Mouse (Mus musculus) embryonic facial prominence, embryonic 10.5 days (tissue): ENCODE measurements around the gene Olfr94. TPM values are rescaled to one million over a fixed set of nuclear protein-coding genes. Genes with fewer than 3 reads are reported as not detected.
A peak's percentile ranks its signal among the peaks of the same experiment; 100 is the strongest.

Experiments
- DNase-seq: peaks from one replicate; pipeline ENCODE4 v3.0.0-alpha.2; 2017; ENCODE audit warnings: low spot score
- H3K27ac ChIP-seq: fragments of 300-500 bp; sonication (generic); replicated peaks from 2 replicates; pipeline ENCODE4 v1.5.1; 2016; ENCODE audit warnings: mild to moderate bottlenecking
- H3K27me3 ChIP-seq: fragments of 300-500 bp; sonication (generic); replicated peaks from 2 replicates; pipeline ENCODE4 v1.6.1; 2016; ENCODE audit warnings: low read depth, mild to moderate bottlenecking; ENCODE audit not compliant: poor library complexity, severe bottlenecking
- H3K36me3 ChIP-seq: fragments of 300-500 bp; sonication (generic); replicated peaks from 2 replicates; pipeline ENCODE4 v1.6.1; 2016; ENCODE audit warnings: mild to moderate bottlenecking, moderate library complexity
- H3K4me1 ChIP-seq: fragments of 300-500 bp; sonication (generic); 2 replicates; pipeline ENCODE4 v1.6.1; 2016
- H3K4me3 ChIP-seq: fragments of 300-500 bp; sonication (generic); 2 replicates; pipeline ENCODE4 v1.5.1; 2016; ENCODE audit warnings: mild to moderate bottlenecking, moderate library complexity
- H3K9me3 ChIP-seq: fragments of 300-500 bp; sonication (generic); 2 replicates; pipeline ENCODE4 v1.6.1; 2016; ENCODE audit warnings: mild to moderate bottlenecking
- WGBS: fragments of 180-500 bp; shearing (Covaris S2); methylation state at CpG from one replicate; pipeline ENCODE4 v1.1.7; 2016; 5-methylcytosine and 5-hydroxymethylcytosine counted together
- polyA plus RNA-seq: library from polyadenylated mRNA; unstranded; fragments of >200 nt; fragmentation: Nextera tagmentation; extraction: Ambion mirVana; gene quantifications from 2 replicates; pipeline ENCODE4 v1.2.1, GENCODE M21; 2016

Gene Olfr94
- polyA plus RNA-seq, 1 experiment from 2014 or later: not detected

DNA sequence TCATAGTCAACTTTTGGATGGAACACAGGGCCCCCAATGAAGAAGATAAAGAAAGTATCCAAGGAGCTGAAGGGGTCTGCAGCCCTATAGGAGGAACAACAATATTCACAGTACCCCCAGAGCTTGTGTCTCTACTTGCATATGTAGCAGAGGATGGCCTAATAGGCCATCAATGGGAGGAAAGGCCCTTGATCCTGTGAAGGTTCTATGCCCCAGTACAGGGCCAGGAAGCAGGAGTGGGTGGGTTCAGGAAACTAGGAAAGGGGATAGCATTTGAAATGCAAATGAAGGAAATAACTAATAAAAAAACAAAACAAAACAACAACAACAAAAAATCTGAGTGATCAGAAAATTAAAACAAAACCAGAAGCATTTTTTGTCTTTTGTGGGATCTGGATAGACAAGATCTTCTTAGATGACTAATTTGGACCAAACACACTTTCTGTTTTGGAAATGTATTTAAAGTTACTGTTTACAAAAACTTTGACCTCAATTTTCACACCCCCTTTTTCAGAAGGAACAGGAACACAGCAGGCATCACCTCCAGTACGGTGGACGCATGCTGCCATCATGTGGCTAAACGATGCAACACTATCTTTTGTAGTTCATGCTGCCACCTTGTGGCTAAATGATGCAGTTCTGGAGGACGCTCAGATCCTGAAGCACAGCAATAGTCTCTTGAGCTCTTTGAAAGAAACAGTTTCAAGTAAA is 2.6 kb upstream of the Olfr94 start:
- no peaks in the 10 kb centered on the region for H3K4me1 ChIP-seq
- H3K9me3 ChIP-seq: no peaks in the 10 kb centered on the region
- H3K27ac ChIP-seq: no peak overlapping the region
- no peak overlapping the region for H3K4me3 ChIP-seq
- H3K36me3 ChIP-seq: no peaks in the 10 kb centered on the region
- peaks cover 11% of the 10 kb centered on the region for H3K27me3 ChIP-seq
- WGBS: under 1% methylated on average over 4 of the region's 4 CpGs
- DNase-seq: peak; percentile 76

- Histone ChIP-seq H3K4me1 (peaks cover 13% of the 10 kb centered on the region), H3K27ac (no peak overlapping the region; the same call in 1 of the 2 replicates), H3K27me3 (peaks cover 47% of the 10 kb centered on the region), H3K9me3 (no peaks in the 10 kb centered on the region), H3K4me3 (peak overlapping the region; percentile 72), H3K36me3 (no peaks in the 10 kb centered on the region)
- DNase-seq: peak; percentile 78
- under 1% methylated on average over 77 of the region's 77 CpGs for WGBS
Measured at GRCm38 (mm10) chr17:37196845-37197724, 3.7 kb downstream of the Olfr94 start.

- H3K27me3 ChIP-seq: peaks cover 47% of the 10 kb centered on the region
- no peak overlapping the region for H3K27ac ChIP-seq
- WGBS: 94% methylated on average over 5 of the region's 5 CpGs
- peaks cover 13% of the 10 kb centered on the region for H3K4me1 ChIP-seq
- no peaks in the 10 kb centered on the region for H3K9me3 ChIP-seq
- DNase-seq: no peak
- H3K36me3 ChIP-seq: no peaks in the 10 kb centered on the region
- H3K4me3 ChIP-seq: no peak overlapping the region
Measured at GRCm38 (mm10) chr17:37194782-37195181, 6.0 kb downstream of the Olfr94 start.

DNA sequence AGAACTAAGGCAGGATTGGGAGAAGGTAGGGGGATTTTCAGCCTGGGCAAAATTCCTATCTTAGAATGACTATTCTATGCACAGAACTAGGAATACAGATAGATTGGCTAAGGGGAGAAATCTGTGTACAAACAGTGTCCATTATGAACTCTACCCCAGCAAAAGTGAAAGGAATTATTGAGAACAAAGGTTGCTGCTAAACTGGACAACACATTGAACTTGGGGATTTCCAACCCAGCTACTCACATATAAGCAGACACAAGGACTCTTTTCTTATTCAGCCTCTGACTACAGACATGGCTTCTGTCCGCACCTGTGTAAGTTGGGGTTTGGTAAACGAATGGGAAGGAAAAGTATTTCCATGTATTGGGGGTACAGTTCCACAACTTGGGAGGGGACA is 7.1 kb downstream of the Olfr94 start, which contains the start of gene Ubd:
TSS of gene Ubd (plus strand) at position 237 of the 400 bp plus-strand sequence.
- Histone ChIP-seq H3K27me3 (peaks cover 39% of the 10 kb centered on the region), H3K9me3 (no peaks in the 10 kb centered on the region), H3K36me3 (no peaks in the 10 kb centered on the region), H3K4me3 (no peak within 1 kb of the TSS), H3K27ac (no peak within 1 kb of the TSS), H3K4me1 (peaks cover 13% of the 10 kb centered on the region)
- 85% methylated on average over 2 of the region's 2 CpGs for WGBS
- DNase-seq: no peak

- no peak for DNase-seq
- Histone ChIP-seq H3K9me3 (no peaks in the 10 kb centered on the region), H3K27me3 (peaks cover 33% of the 10 kb centered on the region), H3K4me3 (no peak overlapping the region), H3K36me3 (no peaks in the 10 kb centered on the region), H3K4me1 (peaks cover 13% of the 10 kb centered on the region), H3K27ac (no peak overlapping the region)
Measured at GRCm38 (mm10) chr17:37193032-37193431, 7.8 kb downstream of the Olfr94 start.

DNA sequence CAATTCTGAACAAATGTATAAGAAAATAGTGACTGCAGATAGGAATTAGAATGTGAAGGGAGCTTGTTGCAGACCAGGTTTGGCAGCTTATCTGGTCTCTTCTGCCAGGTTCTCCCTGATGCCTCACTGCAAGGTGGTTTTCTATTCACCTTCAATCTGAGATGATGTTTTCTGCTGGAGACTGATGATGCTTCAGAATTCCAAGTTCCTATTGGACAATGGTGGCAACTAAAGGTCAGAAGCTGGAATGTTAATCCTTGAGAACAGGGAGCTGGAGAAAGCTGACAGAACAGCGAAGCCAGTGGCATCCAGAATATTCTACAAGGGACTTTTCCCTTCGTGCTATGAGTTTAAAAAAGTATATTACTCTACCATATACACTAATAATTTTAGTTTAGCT is 10.1 kb downstream of the Olfr94 start:
- Histone ChIP-seq H3K4me1 (no peaks in the 10 kb centered on the region), H3K27ac (no peak overlapping the region), H3K4me3 (no peak overlapping the region), H3K27me3 (peaks cover 10% of the 10 kb centered on the region), H3K9me3 (no peaks in the 10 kb centered on the region), H3K36me3 (no peaks in the 10 kb centered on the region)
- no peak for DNase-seq
- 37% methylated on average over 2 of the region's 2 CpGs for WGBS

- 52% methylated on average over 6 of the region's 6 CpGs for WGBS
Measured at GRCm38 (mm10) chr17:37185474-37185873, 15.3 kb downstream of the Olfr94 start.

DNA sequence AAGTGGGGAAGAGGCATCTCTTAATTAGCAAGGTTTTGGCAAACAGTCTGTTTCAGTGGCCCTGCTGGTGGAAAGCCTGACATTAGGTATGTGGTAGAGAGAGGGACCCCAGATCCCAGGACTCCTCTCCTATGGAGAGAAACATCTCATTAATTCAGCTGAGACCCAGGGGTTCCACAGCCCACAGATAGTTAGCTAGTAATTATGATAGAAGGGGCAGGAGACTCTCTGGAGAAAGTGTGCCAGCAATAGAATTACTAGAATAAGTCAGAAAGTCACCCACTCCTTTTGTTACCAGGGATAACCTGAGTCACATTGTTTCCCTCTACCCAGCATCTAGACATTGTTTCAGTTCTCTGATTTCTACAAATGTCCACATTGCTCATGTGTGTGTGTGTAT is 39.4 kb downstream of the Olfr94 start, which contains the start of gene Olfr93:
TSS of gene Olfr93 (minus strand) at position 101 of the 400 bp plus-strand sequence.
- H3K36me3 ChIP-seq: no peaks in the 10 kb centered on the region
- H3K4me1 ChIP-seq: no peaks in the 10 kb centered on the region
- no peak within 1 kb of the TSS for H3K4me3 ChIP-seq
- DNase-seq: no peak
- no peak within 1 kb of the TSS for H3K27ac ChIP-seq
- no peaks in the 10 kb centered on the region for H3K27me3 ChIP-seq
- H3K9me3 ChIP-seq: no peaks in the 10 kb centered on the region

More at GRCm38 (mm10) chr17:37185474-37185873, 15.3 kb downstream of the Olfr94 start:
- no peaks in the 10 kb centered on the region for H3K36me3 ChIP-seq
- no peaks in the 10 kb centered on the region for H3K27me3 ChIP-seq
- no peaks in the 10 kb centered on the region for H3K9me3 ChIP-seq
- no peak overlapping the region for H3K27ac ChIP-seq
- H3K4me1 ChIP-seq: no peaks in the 10 kb centered on the region
- DNase-seq: no peak
- no peak overlapping the region for H3K4me3 ChIP-seq

Other genes with a start within 250 kb of the Olfr94 start
- gene Ppp1r11, start 249.3 kb downstream of the Olfr94 start, polyA plus RNA-seq: 151 and 153 TPM in 2 replicates
- 95.1 and 100 TPM in 2 replicates for gene Znrd1, start 242.4 kb downstream of the Olfr94 start, polyA plus RNA-seq
- 7.2 and 9.7 TPM in 2 replicates for gene Znrd1as, start 242.4 kb downstream of the Olfr94 start, polyA plus RNA-seq
- gene 2410137M14Rik, start 219.8 kb downstream of the Olfr94 start, polyA plus RNA-seq: not detected in 2 replicates
- gene H2-M5, start 211.5 kb downstream of the Olfr94 start, polyA plus RNA-seq: 0.52 and 0.87 TPM in 2 replicates
- 97.0 and 106 TPM in 2 replicates for gene Zfp57, start 199.8 kb downstream of the Olfr94 start, polyA plus RNA-seq
- 0.18 and 0.31 TPM in 2 replicates for gene Mog, start 177.6 kb downstream of the Olfr94 start, polyA plus RNA-seq
- gene Gabbr1, start 155.0 kb downstream of the Olfr94 start, polyA plus RNA-seq: 7.0 and 9.4 TPM in 2 replicates
- 0.19 TPM in 1 of 2 replicates, not detected in the other for gene Olfr90, start 112.5 kb downstream of the Olfr94 start, polyA plus RNA-seq
- gene Olfr91, start 102.7 kb downstream of the Olfr94 start, polyA plus RNA-seq: not detected in 2 replicates
- not detected in 2 replicates for gene Olfr92, start 80.9 kb downstream of the Olfr94 start, polyA plus RNA-seq
- not detected in 2 replicates for gene Olfr93, start 39.5 kb downstream of the Olfr94 start, polyA plus RNA-seq
- not detected in 2 replicates for gene Ubd, start 7.1 kb downstream of the Olfr94 start, polyA plus RNA-seq
- gene Olfr95, start 12.1 kb upstream of the Olfr94 start, polyA plus RNA-seq: not detected in 2 replicates
- not detected in 2 replicates for gene Olfr96, start 19.2 kb upstream of the Olfr94 start, polyA plus RNA-seq
- gene Olfr97, start 36.3 kb upstream of the Olfr94 start, polyA plus RNA-seq: not detected in 2 replicates
- gene Olfr98, start 62.8 kb upstream of the Olfr94 start, polyA plus RNA-seq: not detected in 2 replicates
- gene H2-M3, start 69.2 kb upstream of the Olfr94 start, polyA plus RNA-seq: 1.7 and 1.8 TPM in 2 replicates
- not detected in 2 replicates for gene Olfr99, start 82.5 kb upstream of the Olfr94 start, polyA plus RNA-seq
- not detected in 2 replicates for gene Olfr101, start 103.3 kb upstream of the Olfr94 start, polyA plus RNA-seq
- gene Olfr102, start 116.1 kb upstream of the Olfr94 start, polyA plus RNA-seq: not detected in 2 replicates
- not detected in 2 replicates for gene Olfr103, start 138.7 kb upstream of the Olfr94 start, polyA plus RNA-seq
- not detected in 2 replicates for gene Olfr104-ps, start 158.6 kb upstream of the Olfr94 start, polyA plus RNA-seq
- gene Olfr105-ps, start 178.0 kb upstream of the Olfr94 start, polyA plus RNA-seq: not detected in 2 replicates
- gene Olfr106-ps, start 189.4 kb upstream of the Olfr94 start, polyA plus RNA-seq: not detected in 2 replicates
- not detected in 2 replicates for gene Olfr107, start 198.2 kb upstream of the Olfr94 start, polyA plus RNA-seq
- not detected in 2 replicates for gene Olfr108, start 244.5 kb upstream of the Olfr94 start, polyA plus RNA-seq